Mouse (Mus musculus) lung, postnatal 36 days (tissue): Measurements from ENCODE around the gene Lim2.
"Not testable (repeated sequence)": the region's sequence is repeated elsewhere in the genome, so short reads cannot be mapped to it uniquely, and the experiment has no call there.

ENCODE experiments used
- DNase-seq: peaks from one replicate; pipeline ENCODE4 v3.0.0; 2022; ENCODE audit warnings: mixed read lengths

The Lim2 gene

GRCm38 (mm10) chr7:43427406-43427805 is at the start of gene Lim2:
Gene Lim2, plus strand, starts transcription at chr7:43427670.
- DNase-seq, result no peak

- peak; percentile 62 for DNase-seq
Observed at GRCm38 (mm10) chr7:43378226-43378625, 49.2 kb upstream of the Lim2 start.

- peak; percentile 50 for DNase-seq
Observed at GRCm38 (mm10) chr7:43392349-43393121, 34.9 kb upstream of the Lim2 start.

GRCm38 (mm10) chr7:43399501-43399900 is 28.0 kb upstream of the Lim2 start:
- no peak for DNase-seq

GRCm38 (mm10) chr7:43402718-43403117 is 24.8 kb upstream of the Lim2 start:
- no peak for DNase-seq

GRCm38 (mm10) chr7:43407573-43407972 is 19.9 kb upstream of the Lim2 start:
- no peak for DNase-seq

- DNase-seq, result no peak
Observed at GRCm38 (mm10) chr7:43408131-43408553, 19.3 kb upstream of the Lim2 start, which contains the start of gene Siglecg. Gene Siglecg, plus strand, starts transcription at chr7:43408204.

GRCm38 (mm10) chr7:43409084-43409483 is 18.4 kb upstream of the Lim2 start:
- DNase-seq, result no peak

- DNase-seq, result not testable (repeated sequence)
Observed at GRCm38 (mm10) chr7:43411724-43412123, 15.7 kb upstream of the Lim2 start.

GRCm38 (mm10) chr7:43417298-43417697 is 10.2 kb upstream of the Lim2 start:
- DNase-seq, result no peak

- DNase-seq, result peak; percentile 92
Observed at GRCm38 (mm10) chr7:43422995-43423617, 4.4 kb upstream of the Lim2 start.

- DNase-seq, result no peak
Observed at GRCm38 (mm10) chr7:43423991-43424625, 3.4 kb upstream of the Lim2 start.

GRCm38 (mm10) chr7:43429500-43429899 is 2.0 kb downstream of the Lim2 start:
- DNase-seq, result no peak

GRCm38 (mm10) chr7:43432891-43433290 is 5.4 kb downstream of the Lim2 start:
- no peak for DNase-seq

GRCm38 (mm10) chr7:43434676-43435075 is 7.2 kb downstream of the Lim2 start:
- DNase-seq, result no peak

GRCm38 (mm10) chr7:43436341-43437255 is 9.1 kb downstream of the Lim2 start, which contains the start of gene Nkg7:
Gene Nkg7, plus strand, starts transcription at chr7:43437073.
- DNase-seq, result no peak

GRCm38 (mm10) chr7:43438611-43439010 is 11.1 kb downstream of the Lim2 start:
- no peak for DNase-seq

GRCm38 (mm10) chr7:43440482-43440881 is 13.0 kb downstream of the Lim2 start, which contains the start of gene Cldnd2:
Gene Cldnd2, plus strand, starts transcription at chr7:43440782.
- DNase-seq, result no peak

- DNase-seq, result no peak
Observed at GRCm38 (mm10) chr7:43441071-43441470, 13.6 kb downstream of the Lim2 start.

- peak; percentile 24 for DNase-seq
Observed at GRCm38 (mm10) chr7:43442684-43443083, 15.2 kb downstream of the Lim2 start.

- peak; percentile 93 for DNase-seq
Observed at GRCm38 (mm10) chr7:43443126-43443916, 15.9 kb downstream of the Lim2 start.

- DNase-seq, result peak; percentile 98
Observed at GRCm38 (mm10) chr7:43443917-43444293, 16.4 kb downstream of the Lim2 start, which contains the start of the genes Etfb and Gm45233. Gene Etfb, plus strand, starts transcription at chr7:43444083. Gene Gm45233, plus strand, starts transcription at chr7:43444128.
